Mouse (Mus musculus) embryonic fibroblast, embryonic 13.5 days (primary cell): ENCODE data around the gene Tgm3.

ENCODE experiments used
- CTCF ChIP-seq: IDR thresholded peaks from 2 replicates; pipeline ENCODE4 v1.5.1; 2011; ENCODE audit warnings: mild to moderate bottlenecking, control low read depth, low read length, moderate library complexity, borderline replicate concordance; ENCODE audit not compliant: insufficient read depth
- POLR2A ChIP-seq: IDR thresholded peaks from 2 replicates; pipeline ENCODE4 v1.6.1; 2011; ENCODE audit warnings: low read depth, mild to moderate bottlenecking, control low read depth, low read length, moderate library complexity

- TF ChIP-seq CTCF (no peak), POLR2A (no peak)
Measured at GRCm38 (mm10) chr2:130058149-130058548, 46.0 kb downstream of the Tgm3 start.
